Comparison of ENCODE assay signal across 42 mouse cellular contexts in genomic region chrX:164058523-164058922, GRCm38 (mm10). TPM values are rescaled to one million over a fixed set of nuclear protein-coding genes. Genes with fewer than 3 reads are reported as not detected.
"Had no signal": no experiment of that assay in that cellular context is flagged by ENCODE, and none has a peak within 500 bp of the region (broad histone marks: within the 10 kb centered on the region; RNA-seq: fewer than 3 reads in every experiment).

No protein-coding gene starts in this region.

- H3K4me3 ChIP-seq: heart, embryonic 10.5 days; heart, embryonic 12.5 days; heart, embryonic 13.5 days; heart, embryonic 15.5 days; hindbrain, embryonic 10.5 days; hindbrain, embryonic 12.5 days; hindbrain, embryonic 13.5 days; hindbrain, embryonic 15.5 days; intestine, embryonic 15.5 days; kidney, embryonic 15.5 days; layer of hippocampus, adult 2 months; left cerebral cortex, adult 2 months had no signal

- H3K27ac ChIP-seq: heart, embryonic 10.5 days; heart, embryonic 13.5 days; heart, embryonic 15.5 days; hindbrain, embryonic 10.5 days; hindbrain, embryonic 12.5 days; hindbrain, embryonic 13.5 days; hindbrain, embryonic 14.5 days; hindbrain, embryonic 15.5 days; hindbrain, postnatal 0 days; intestine, embryonic 15.5 days; kidney, embryonic 15.5 days; kidney, postnatal 0 days; layer of hippocampus, adult 2 months; left cerebral cortex, adult 2 months had no signal

- H3K9ac ChIP-seq: heart, embryonic 12.5 days; heart, embryonic 13.5 days; heart, embryonic 15.5 days; hindbrain, embryonic 12.5 days; hindbrain, embryonic 13.5 days; hindbrain, embryonic 14.5 days; hindbrain, embryonic 15.5 days; intestine, embryonic 15.5 days; kidney, embryonic 15.5 days had no signal

- ATAC-seq: hindbrain, embryonic 16.5 days; hindbrain, postnatal 0 days; inflammation-experienced regulatory T-cells, adult 6 months; intestine, embryonic 15.5 days; intestine, embryonic 16.5 days; intestine, postnatal 0 days had no signal

- H3K36me3 ChIP-seq: heart, embryonic 10.5 days; heart, embryonic 12.5 days; heart, embryonic 13.5 days; heart, embryonic 15.5 days; hindbrain, embryonic 10.5 days; hindbrain, embryonic 12.5 days; hindbrain, embryonic 13.5 days; hindbrain, embryonic 15.5 days; intestine, embryonic 15.5 days; kidney, embryonic 15.5 days had no signal

- H3K9me3 ChIP-seq: heart, embryonic 10.5 days; heart, embryonic 12.5 days; heart, embryonic 13.5 days; heart, embryonic 15.5 days; hindbrain, embryonic 10.5 days; hindbrain, embryonic 12.5 days; hindbrain, embryonic 13.5 days; hindbrain, embryonic 15.5 days; intestine, embryonic 15.5 days; kidney, embryonic 15.5 days had no signal

- H3K27me3 ChIP-seq: heart, embryonic 12.5 days; heart, embryonic 15.5 days had no signal

- H3K4me1 ChIP-seq: heart, embryonic 10.5 days; heart, embryonic 12.5 days; heart, embryonic 13.5 days; heart, embryonic 15.5 days; hindbrain, embryonic 12.5 days; hindbrain, embryonic 13.5 days; hindbrain, embryonic 15.5 days; intestine, embryonic 15.5 days; kidney, embryonic 15.5 days had no signal

- DNase-seq: heart, postnatal 10 days; heart, postnatal 14 days; heart, postnatal 36 days; heart, postnatal 4 days; kidney, adult 11 months; kidney, adult 18-20 months; kidney, adult 2 months; kidney, adult 8-10 months; kidney, adult 9 months; kidney, postnatal 10 days; kidney, postnatal 25 days; kidney, postnatal 36 days; kidney, postnatal 4 days; layer of hippocampus, adult 9-11 months; layer of hippocampus, postnatal 36 days had no signal

RNA-seq across cellular contexts. Expression of gene Cltrn, which starts 30.1 kb away (rescaled TPM):
- total RNA-seq: heart, postnatal 10 days; heart, postnatal 14 days; heart, postnatal 25 days; heart, postnatal 36 days; heart, postnatal 4 days; hematopoietic stem cell, adult 5-6 weeks; hindbrain, postnatal 0 days; layer of hippocampus, adult 2 months; layer of hippocampus, postnatal 10 days; layer of hippocampus, postnatal 14 days; layer of hippocampus, postnatal 25 days; layer of hippocampus, postnatal 36 days; left cerebral cortex, adult 2 months had no signal
- polyA plus RNA-seq: heart, embryonic 12.5 days; heart, embryonic 14.5 days; heart, embryonic 15.5 days; heart, postnatal 0 days; hindbrain, postnatal 0 days; inflammation-experienced regulatory T-cells, adult 6 months; large intestine, adult 2 months had no signal
